Mouse (Mus musculus) layer of hippocampus, adult 18-20 months (tissue): Measurements from ENCODE around the gene Rhoj. TPM values are rescaled to one million over a fixed set of nuclear protein-coding genes. Genes with fewer than 3 reads are reported as not detected.
A peak's percentile ranks its signal among the peaks of the same experiment; 100 is the strongest.
"Not testable (repeated sequence)": the region's sequence is repeated elsewhere in the genome, so short reads cannot be mapped to it uniquely, and the experiment has no call there.

Experiments
- DNase-seq, 2 experiments: peaks; one replicate each; pipeline ENCODE4 v3.0.0; 2022; ENCODE audit warnings: low spot score in 2 of 2
- total RNA-seq, 2 experiments: library from RNA; stranded (reverse); gene quantifications; 2 replicates each; pipeline ENCODE4 v1.2.3; 2021

The Rhoj gene
- total RNA-seq, 2 experiments from 2014 or later = 4.0 to 4.3 TPM

DNA sequence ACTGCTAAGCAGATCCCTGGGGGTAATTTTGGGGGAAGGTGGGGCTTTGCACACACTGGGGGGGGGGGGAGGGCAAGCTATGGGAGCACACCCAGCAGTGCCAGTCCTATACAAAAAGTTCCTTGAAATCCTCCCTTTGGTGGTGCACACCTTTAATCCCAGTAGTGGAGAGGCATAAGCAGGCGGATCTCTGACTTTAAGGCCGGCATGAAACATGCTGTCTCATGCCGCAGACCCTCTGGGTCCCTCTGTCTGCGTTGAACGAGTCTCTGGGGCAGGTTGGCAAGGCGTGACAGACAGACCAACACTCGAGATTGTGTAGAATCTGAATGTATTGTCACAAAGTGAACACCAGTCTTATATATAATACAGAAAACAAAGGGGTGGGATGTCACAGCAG is 40.4 kb downstream of the Rhoj start:
- no peak for DNase-seq

DNA sequence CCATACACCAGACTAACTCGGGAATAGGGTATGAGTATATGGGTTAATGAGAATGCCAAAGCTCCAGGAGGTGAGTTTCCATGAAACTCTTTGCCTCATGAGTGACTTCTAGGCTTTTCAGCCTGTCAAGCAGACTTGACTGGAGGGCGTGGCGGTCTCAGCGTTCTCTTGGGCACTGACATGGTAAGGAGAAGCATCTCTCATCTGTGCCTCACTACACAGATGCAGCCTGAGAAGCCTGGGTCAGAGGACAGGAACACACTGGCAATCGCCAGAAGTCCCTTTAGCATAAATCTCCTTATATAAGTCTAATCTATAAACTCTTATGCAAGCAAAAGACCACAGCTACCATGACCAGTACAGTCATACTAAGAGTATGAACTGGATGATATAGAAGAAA is 41.4 kb downstream of the Rhoj start:
- not testable (repeated sequence) for DNase-seq

DNA sequence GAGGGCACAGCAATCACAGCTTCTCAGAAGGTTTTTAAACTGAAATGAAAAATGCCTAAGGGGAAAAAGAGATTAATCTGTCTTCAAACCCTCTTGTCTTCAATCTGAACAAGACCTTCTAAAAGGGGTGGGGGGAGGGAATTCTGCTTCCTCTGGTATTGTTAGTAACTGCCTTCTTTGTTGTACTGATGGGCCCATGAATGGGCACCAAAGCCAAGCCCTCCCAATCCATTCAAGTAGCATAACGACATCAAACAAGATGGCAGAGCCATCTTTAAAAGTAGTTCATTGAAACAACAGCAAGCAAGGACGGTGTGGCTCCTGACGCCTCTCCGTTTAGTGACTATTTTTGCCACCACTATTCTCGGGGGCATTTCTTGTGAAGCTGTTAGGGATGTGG is 42.6 kb downstream of the Rhoj start:
- DNase-seq = no peak

DNA sequence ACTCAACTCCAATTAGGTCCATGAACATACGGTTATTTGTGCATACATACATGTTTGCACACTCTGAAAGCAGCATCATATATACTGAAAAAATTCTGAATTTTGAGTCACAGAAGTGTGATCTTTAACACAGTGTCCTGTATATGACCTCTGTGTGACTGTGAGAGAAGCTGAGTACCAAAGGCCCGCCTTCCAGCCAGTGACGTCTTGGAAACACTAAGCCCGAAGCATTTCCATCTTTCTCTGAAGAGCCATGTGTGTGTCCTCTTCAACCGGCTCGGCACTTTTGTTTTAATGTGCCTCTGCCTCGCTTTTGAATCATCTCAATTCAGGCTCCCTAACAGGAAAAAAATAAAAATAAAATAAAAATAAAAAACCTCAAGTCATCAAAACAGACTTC is 43.7 kb downstream of the Rhoj start:
- DNase-seq = no peak

DNA sequence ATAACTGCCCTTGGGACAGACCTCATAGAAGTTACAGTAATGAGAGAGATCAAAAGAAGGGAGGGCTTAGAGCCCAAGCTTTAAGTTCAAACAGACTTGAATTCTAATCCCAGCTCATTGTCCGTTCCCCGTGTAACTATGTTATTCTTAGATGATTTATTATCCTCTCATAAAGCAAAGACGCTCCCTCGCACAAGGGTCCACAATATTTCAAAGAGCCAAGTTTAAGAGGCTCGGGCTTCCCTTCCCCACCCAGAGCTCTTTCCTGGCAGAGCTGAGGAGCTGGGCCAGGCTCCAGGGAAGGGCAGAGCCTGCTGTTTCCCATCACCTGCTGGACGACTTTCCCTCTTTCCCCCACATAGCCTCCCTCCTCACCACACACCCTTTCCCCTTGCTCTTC is 44.3 kb downstream of the Rhoj start:
- DNase-seq = no peak

DNA sequence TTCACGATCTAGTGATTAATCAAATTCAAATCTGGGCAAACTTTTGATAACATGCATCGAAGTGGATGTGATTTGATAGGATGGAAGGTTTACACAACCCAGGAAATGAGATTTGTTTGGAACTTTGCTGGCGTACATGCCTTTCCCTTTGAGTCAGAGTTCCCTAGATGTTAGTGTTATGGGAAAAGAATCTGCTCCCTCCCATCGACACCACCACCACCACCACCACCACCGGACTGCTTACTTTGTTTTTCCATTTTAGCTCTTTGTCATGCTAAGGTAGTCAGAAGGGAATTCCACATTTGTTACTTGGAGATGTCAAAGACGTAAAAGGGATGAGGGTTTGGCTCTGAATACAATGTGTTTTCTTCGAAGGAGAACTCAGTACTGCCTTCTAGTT is 46.2 kb downstream of the Rhoj start:
- DNase-seq = no peak

DNA sequence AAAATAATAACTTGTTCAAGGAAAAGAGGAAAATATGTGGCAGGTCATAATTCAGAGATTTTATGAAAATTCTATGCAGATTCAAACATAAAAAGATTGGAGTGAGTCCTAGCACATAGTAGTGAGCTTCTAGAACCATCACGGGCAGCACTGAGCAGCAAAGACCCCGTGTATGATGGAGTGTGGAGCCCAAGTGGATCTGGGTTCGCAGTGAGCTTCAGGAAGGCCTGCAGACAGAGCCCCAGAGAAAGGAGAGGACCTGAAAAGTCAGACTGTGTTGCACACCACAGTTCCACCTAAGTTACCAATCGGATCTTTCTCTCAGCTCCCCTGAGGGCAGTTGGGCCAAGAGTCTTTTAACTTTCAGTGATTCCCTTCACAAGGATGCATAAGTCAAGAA is 49.7 kb downstream of the Rhoj start:
- DNase-seq = no peak

DNA sequence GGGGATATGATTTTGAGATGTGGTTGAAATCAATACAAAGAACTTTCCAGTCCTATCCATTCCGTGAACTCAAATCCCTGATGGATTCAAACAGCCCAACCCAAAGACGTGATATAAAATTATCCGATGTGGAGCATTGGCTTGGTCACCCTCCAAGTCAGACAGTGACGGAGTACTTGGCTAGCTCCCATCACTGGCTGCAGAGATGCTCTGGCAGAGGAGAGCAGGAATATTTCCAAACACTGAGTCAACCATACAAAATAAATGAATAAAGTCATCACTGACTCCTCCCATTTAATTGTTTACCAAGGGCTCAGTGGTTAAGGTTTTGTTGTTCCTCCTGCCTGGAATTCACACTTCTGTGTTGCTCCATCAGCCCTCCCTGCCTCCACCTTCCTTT is 50.6 kb downstream of the Rhoj start:
- DNase-seq = peak in 1 of 2 experiments; percentile 62

DNA sequence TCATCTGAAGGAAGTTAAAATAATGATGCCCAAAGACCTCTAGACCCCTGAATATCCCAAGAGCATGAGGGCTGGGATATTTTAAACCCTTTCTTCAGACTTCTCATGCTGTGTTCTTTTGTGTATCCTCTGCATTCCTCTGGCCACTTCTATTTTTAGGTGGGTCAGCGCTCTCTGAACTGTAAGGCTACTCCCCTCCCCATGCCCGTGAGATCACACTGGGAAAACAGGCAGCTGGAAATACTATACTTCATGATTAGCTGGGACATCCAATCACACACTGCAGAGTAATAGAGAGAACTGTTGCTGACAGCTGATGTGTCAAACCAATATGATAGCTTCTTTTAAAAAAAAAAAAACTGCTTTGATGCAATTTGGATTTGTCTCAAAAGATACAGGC is 51.4 kb downstream of the Rhoj start:
- no peak for DNase-seq

DNA sequence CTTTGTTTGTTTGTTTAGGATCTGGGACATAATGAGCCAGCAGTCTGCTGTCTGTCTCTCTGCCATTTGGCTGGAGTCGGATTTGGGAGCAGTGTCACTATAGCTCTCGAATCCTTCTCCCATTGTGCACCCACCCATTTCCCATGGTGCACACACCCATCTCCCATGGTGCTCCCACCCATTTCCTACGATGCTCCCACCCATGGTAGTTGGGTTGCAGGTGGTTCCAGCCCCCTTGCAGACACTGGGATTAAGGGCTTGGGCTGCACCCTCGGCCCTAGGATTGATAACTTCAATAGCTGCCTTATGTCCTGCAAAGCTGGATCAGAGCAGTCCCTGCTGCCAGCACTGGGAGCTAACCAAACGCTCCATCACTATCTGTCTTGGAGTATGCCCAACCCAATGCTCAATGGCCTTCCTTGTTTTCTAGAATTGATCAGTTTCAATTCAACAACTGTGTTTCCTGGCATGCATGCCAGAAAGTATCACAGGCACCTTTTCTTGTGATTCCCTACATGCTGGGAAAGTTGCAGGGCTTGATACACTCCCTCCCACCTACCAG is 51.9 kb downstream of the Rhoj start:
- peak in 1 of 2 experiments; percentile 26 for DNase-seq

DNA sequence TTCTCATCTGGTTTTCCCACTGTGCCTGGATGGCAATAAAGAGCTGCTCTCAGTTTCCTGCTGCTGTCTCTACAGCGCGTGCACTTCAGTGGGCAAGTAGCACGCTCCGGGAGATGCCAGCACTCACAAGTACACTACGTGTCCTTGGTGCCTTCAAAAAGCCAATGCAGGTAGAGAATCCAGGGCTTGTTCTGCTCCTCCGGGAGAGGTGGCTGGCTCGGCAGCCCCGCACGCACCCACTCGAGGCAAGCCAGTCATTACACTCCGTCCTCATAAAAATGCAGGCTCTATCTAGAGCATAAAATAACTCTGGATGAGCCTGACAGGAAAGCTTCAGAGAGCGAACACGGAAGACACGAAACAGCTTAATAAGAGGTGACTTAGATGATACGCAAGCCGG is 54.3 kb downstream of the Rhoj start:
- no peak for DNase-seq

DNA sequence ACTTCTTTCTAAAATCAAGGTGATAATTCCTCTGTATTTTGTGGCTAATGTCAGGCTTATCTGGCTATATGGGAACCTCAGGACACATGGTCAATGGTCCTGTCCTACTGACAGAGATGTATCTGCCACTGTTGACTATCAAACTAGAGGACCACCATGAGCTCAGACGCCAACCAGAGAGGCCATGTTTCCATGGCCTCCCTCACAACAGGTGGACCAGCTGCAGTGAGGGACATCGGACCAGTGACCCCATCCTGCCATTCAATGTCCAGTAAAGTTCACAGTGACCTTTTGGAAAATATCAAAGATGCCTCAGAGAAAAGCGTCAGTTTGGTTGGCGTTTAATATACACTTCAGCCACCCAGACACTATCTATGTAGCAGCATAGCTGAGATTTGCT is 56.3 kb downstream of the Rhoj start:
- DNase-seq = no peak

DNA sequence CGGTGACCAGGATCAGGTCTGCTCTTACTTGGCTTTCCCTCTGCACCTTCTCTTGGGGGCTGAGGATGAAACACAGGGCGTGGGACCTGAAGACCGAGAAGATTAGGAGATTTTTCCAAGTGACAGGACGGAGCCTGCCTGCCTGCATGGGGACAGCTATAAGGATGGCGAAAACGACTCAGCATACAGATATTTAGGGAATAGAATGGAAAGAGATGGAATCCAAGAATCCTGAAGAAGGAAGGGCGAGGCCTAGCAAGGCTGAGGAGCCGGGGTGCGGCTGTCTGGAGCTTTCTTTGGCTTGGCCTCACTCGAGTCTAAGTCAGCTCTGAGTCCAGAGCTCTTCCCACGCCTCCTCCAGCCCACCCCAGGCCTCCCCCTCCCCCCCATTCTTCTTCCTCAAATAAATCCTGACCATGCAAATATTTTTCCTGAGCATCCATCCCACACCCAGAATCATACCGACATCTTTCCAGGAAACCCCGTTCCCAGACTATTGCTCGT is 57.6 kb downstream of the Rhoj start:
- DNase-seq = no peak

DNA sequence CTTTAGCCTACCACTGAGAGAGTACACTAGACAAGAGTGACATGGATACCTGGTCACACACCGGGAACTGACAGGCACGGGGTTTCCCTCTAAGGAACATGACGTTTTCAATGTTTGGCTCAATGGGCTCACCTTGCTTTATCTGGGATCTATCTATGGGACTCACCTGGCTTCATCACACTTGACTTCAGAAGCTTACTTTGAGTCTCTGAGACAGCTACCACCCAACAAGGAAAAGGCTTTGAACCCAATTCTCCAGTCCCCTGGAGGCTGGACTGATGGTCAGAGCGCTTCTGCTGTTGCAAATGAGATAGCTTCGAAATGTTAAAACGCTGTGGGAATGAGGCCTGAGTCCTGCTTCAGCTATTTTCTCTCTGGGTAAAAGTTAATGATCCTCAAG is 59.2 kb downstream of the Rhoj start:
- no peak for DNase-seq

DNA sequence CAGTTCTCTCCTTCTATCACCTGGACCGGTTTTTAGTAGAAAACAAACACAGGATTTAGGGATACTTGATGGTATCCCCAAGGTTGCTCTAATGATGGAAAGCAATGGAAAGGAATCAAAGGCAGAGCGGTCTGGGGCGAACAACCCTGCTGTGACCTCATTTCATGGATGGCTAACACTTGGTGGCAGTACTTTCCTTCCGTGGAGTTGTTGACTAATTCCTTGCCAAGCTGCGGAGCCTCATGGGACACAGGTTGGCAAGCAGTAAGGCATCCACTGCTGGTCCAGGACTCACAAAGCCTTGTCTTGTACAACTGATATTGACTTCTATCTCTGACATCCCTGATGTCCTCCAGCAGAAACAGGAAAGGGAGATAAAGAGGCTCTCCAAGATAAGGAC is 60.4 kb downstream of the Rhoj start:
- no peak for DNase-seq

DNA sequence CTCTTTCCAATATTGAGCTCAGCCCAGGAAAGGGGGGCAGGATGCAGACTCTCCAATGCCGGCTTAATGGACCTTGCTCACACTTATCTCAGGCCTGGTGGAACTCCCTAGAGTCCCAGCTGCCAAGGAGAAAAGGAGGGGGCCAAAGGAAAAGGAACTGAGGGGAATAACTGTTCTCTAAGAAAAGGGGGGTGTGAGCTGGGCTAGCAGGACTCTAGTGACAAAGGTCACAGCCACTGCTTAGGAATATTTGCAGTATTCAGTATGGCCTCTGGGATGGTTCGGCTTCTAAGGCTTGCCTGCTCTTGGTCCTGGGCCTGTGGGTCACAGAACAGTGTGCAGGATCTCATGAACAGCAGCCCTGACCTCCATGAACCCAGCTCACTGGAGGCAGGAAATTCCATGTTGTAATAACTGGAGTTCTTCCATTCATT is 61.3 kb downstream of the Rhoj start:
- DNase-seq = no peak

DNA sequence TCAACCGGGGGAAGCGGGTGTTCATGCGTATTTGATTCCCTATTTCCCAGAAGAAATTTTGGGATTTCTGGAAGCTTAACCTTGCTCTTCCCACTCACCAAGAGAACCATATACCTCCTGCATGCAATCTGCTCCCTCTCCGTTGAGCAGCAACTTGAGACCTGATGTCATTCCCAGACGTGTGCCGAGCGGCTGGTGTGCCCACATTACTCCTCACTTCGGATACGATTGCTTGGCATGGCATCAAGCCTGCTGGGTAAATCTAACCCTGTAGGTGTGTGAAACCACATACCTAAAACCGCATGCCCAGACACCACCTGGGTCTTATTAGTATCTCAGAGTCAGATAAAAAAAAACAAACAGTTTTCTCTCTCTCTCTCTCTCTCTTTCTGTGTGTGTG is 66.3 kb downstream of the Rhoj start:
- no peak for DNase-seq

DNA sequence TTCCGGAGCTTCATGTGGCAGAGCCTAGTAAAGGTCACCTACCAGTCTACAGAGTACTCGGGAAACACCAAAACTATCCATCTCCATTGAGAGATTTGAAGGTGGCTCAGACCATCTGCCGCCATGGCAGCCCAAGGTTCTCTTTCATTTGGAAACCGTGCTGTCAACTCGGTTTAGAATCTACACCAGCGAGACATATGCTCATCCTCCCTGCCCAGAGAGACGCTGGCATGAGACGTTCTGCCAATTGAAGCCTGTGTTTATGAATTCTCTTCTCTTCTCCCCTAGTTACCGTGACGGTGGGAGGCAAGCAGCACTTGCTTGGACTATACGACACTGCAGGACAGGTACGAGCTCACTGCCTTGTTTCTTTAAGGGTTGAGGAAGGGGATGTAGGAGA is 66.9 kb downstream of the Rhoj start:
- peak in 1 of 2 experiments; percentile 27 for DNase-seq

DNA sequence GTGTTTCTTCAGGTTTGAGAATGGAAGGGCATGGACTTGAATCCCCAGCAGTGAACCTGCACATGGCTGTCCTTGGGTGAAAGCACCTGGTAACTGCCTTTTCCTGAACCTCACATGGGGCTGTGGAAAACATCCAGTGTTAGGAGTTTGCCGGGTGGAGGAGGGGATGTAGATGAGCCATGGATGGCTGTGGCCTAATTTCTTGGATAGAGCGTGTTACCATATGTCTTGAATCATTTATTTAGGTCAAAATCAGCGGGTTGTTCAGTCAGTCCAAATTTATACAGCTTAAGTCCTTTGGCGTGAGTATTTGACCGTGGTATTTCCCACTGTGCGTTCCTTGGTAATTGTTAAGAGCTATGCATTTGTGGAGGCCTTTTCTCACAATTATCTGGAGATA is 68.0 kb downstream of the Rhoj start:
- no peak for DNase-seq

DNA sequence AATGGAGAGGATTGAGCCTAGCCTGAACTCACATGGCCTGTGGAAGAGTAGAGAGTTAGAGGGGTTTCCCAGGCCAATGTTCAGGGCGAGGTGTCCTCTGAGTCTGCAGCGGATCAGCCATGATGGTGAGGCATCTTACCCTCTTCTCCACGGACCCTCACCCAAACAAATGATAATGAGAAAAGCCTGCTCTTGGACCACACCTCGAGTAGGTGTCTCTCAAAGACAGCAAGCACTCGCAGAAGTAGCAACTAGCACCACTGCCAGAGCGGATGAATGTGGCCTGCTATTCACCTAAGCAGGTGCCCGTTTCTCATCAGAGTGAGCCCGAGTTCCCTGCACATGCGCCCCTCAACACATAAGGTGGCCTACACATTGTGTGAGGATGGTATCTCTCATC is 78.6 kb downstream of the Rhoj start:
- no peak for DNase-seq

DNA sequence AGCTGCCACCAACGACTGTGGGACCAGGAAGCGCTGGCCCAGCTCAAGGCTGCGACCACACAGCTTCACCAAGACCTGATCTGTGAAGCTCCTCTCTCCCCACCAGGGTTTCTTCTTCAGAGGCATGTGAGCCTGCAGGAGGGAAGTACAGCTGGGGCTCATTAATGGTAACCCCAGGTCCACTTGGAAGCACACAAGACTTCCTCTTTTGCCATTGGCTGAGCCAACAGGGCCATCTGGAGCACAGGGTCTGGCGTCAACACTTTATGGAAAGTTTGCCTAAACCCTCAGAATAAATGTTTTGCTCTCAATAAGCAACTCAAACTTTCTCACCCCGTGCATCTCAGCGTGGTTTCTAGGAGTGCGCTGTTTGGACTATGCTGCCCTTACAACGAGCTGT is 79.0 kb downstream of the Rhoj start:
- DNase-seq = no peak

DNA sequence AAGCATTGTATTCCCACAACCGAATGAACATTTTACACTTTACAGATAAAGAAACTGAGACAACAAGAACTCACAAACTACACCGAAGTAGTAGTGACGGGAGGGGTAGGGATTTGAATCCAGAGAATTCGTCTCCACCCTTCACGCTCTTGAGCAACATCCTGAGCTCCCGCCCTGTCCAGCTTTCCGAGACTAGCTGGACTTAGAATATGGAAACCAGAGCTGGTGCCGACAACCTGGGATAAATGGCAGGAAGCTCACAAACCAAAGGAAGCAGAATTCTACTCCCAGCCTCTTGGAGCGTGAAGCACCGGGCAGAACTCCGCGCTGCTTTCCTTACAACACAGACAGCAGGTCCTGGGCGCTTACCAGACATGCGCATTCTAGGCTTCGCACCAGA is 79.7 kb downstream of the Rhoj start:
- DNase-seq = no peak

DNA sequence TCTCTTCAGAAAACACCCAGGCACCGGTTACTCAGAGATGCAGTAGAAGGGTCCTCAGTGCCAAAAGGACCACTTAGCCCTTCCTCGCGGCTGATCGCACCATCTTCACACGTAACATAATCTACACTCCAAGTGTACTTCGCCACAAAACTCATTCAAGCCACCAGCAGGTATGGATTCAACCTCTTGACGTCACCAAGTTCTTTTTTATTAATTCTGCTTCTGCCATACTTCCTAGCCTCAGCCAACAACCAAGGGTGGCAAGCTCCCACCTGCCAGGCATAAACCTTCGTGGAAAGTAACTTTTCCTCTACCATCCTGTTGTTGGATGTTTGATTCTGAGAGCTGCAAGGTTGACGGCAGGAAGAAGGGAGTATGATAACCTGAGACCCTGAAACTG is 80.4 kb downstream of the Rhoj start:
- DNase-seq = no peak
